Mouse (Mus musculus) thymus, adult 2 months (tissue): ENCODE results near the gene Aknad1.

ENCODE experiments used
- CTCF ChIP-seq: fragments of 200-500 bp; IDR thresholded peaks from 2 replicates; pipeline ENCODE4 v1.5.1; 2012; ENCODE audit warnings: mild to moderate bottlenecking, control low read depth, low read length, moderate library complexity, borderline replicate concordance; ENCODE audit not compliant: control insufficient read depth, poor library complexity, insufficient read depth; ENCODE audit errors: extremely low read depth
- POLR2A ChIP-seq: fragments of 200-500 bp; IDR thresholded peaks from 2 replicates; pipeline ENCODE4 v1.6.1; 2012; ENCODE audit warnings: mild to moderate bottlenecking, low read length, control low read depth, moderate library complexity; ENCODE audit not compliant: control insufficient read depth, poor library complexity, insufficient read depth; ENCODE audit errors: extremely low read depth

DNA sequence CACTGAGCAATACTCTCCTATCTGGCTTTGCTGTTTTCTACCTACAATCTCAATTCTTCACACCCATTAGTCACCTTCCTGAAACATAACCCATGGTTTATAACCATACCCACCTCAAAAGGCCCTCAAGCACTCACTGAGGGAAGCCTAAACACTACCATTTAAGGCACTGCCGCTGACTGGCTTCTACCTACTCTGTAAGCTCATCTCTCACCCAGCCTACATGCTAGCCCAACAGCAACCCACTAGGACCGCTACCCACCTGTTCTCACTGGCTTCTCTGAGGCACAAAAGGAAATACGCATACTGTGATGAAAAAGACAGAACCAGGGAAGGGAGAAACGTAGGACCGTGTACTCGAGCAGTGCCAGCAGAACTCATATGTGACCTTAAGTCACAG is 92.3 kb downstream of the Aknad1 start:
- TF ChIP-seq CTCF (no peak), POLR2A (no peak)
